Mouse (Mus musculus) G1E (cell line): ENCODE measurements around the gene Snrpe.

ENCODE experiments used
- CTCF ChIP-seq: IDR thresholded peaks from 2 replicates; pipeline ENCODE4 v1.5.1; 2012; ENCODE audit warnings: low read depth, low read length, inconsistent platforms, mixed read lengths
- POLR2AphosphoS5 ChIP-seq: IDR thresholded peaks from 2 replicates; pipeline ENCODE4 v1.6.1; 2012; ENCODE audit warnings: low read depth, low read length, inconsistent platforms; ENCODE audit not compliant: insufficient replicate concordance
- TAL1 ChIP-seq: conservative IDR thresholded peaks from 2 replicates; pipeline ENCODE4 v1.6.1; 2012; ENCODE audit warnings: low read depth, low read length, inconsistent platforms, mixed read lengths

DNA sequence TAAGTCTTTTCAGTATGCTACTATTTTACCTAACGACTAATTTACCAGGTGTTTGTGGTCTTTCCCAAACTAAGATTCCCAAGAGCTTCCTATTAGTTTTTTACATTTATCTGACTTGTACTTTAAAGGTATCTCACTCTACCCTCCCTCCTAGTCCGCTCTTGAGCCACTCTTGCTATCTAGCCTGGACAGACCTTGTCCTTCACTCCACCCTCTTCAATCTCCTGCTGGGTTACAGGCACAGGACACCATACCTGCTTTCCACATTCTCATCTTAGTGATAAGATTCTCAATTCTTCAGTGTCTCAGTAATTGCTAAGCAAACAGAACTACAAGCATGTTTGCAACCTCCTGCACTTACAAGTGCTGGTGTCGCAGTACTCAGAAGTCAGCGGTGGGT lies 6.9 kb downstream of the Snrpe start:
- no peak for TF ChIP-seq CTCF
- no peak for TF ChIP-seq TAL1
- TF ChIP-seq POLR2AphosphoS5: no peak
